Mouse (Mus musculus): ENCODE measurements around the gene Rptor. TPM values are rescaled to one million over a fixed set of nuclear protein-coding genes. Genes with fewer than 3 reads are reported as not detected.

Rptor gene
- polyA plus RNA-seq, 1 experiment from 2014 or later: 7.1 TPM

GRCm38 (mm10) chr11:119847569-119847968 lies 244.9 kb downstream of the Rptor start:
- Histone ChIP-seq H3K27ac (no peak overlapping the region), H3K9ac (ENCODE audit: low read depth, low read length) (no peak overlapping the region), H3K9me3 (replicated peaks; ENCODE audit: low read length) (no peaks in the 10 kb centered on the region), H3K4me3 (replicated peaks; ENCODE audit: low read depth, low read length) (no peak overlapping the region), H3K4me2 (ENCODE audit: low read length) (no peak overlapping the region), H3K36me3 (ENCODE audit: insufficient read depth, low read length) (peaks cover 27% of the 10 kb centered on the region), H3K4me1 (replicated peaks; ENCODE audit: insufficient read depth, low read length) (no peaks in the 10 kb centered on the region), H3K27me3 (ENCODE audit: insufficient read depth, low read length) (no peaks in the 10 kb centered on the region)
- DNase-seq (ENCODE audit: low spot score) (no peak), ATAC-seq (replicated peaks; ENCODE audit: low FRiP score, low read depth) (no peak)
- WGBS: 87% methylated on average over 3 of the region's 3 CpGs
- no peak for TF ChIP-seq CTCF (IDR thresholded peaks at IDR 0.05; ENCODE audit: low read depth)

GRCm38 (mm10) chr11:119848189-119848588 lies 245.5 kb downstream of the Rptor start:
- H3K4me2 ChIP-seq (ENCODE audit: low read length): no peak overlapping the region
- H3K36me3 ChIP-seq (ENCODE audit: insufficient read depth, low read length): peaks cover 28% of the 10 kb centered on the region
- H3K9ac ChIP-seq (ENCODE audit: low read depth, low read length): no peak overlapping the region
- H3K9me3 ChIP-seq (replicated peaks; ENCODE audit: low read length): no peaks in the 10 kb centered on the region
- H3K27me3 ChIP-seq (ENCODE audit: insufficient read depth, low read length): no peaks in the 10 kb centered on the region
- H3K27ac ChIP-seq: no peak overlapping the region
- no peaks in the 10 kb centered on the region for H3K4me1 ChIP-seq (replicated peaks; ENCODE audit: insufficient read depth, low read length)
- ATAC-seq (replicated peaks; ENCODE audit: low FRiP score, low read depth) (no peak), DNase-seq (ENCODE audit: low spot score) (no peak)
- H3K4me3 ChIP-seq (replicated peaks; ENCODE audit: low read depth, low read length): no peak overlapping the region
- no peak for TF ChIP-seq CTCF (IDR thresholded peaks at IDR 0.05; ENCODE audit: low read depth)
- 98% methylated on average over 5 of the region's 5 CpGs for WGBS

- H3K4me3 ChIP-seq (replicated peaks; ENCODE audit: low read depth, low read length): no peak overlapping the region
- WGBS: 63% methylated on average over 7 of the region's 7 CpGs
- no peaks in the 10 kb centered on the region for H3K4me1 ChIP-seq (replicated peaks; ENCODE audit: insufficient read depth, low read length)
- DNase-seq (ENCODE audit: low spot score) (no peak), ATAC-seq (replicated peaks; ENCODE audit: low FRiP score, low read depth) (no peak)
- no peaks in the 10 kb centered on the region for H3K27me3 ChIP-seq (ENCODE audit: insufficient read depth, low read length)
- no peak overlapping the region for H3K27ac ChIP-seq
- no peak overlapping the region for H3K4me2 ChIP-seq (ENCODE audit: low read length)
- H3K9me3 ChIP-seq (replicated peaks; ENCODE audit: low read length): no peaks in the 10 kb centered on the region
- peaks cover 27% of the 10 kb centered on the region for H3K36me3 ChIP-seq (ENCODE audit: insufficient read depth, low read length)
- H3K9ac ChIP-seq (ENCODE audit: low read depth, low read length): no peak overlapping the region
- TF ChIP-seq CTCF (IDR thresholded peaks at IDR 0.05; ENCODE audit: low read depth): no peak
Observed at GRCm38 (mm10) chr11:119855999-119856398, 253.3 kb downstream of the Rptor start.

GRCm38 (mm10) chr11:119862523-119863299 lies 260.0 kb downstream of the Rptor start:
- ATAC-seq (replicated peaks; ENCODE audit: low FRiP score, low read depth) (no peak), DNase-seq (ENCODE audit: low spot score) (peak; percentile 9)
- Histone ChIP-seq H3K27ac (no peak overlapping the region), H3K4me2 (ENCODE audit: low read length) (no peak overlapping the region), H3K9ac (ENCODE audit: low read depth, low read length) (no peak overlapping the region), H3K27me3 (ENCODE audit: insufficient read depth, low read length) (no peaks in the 10 kb centered on the region), H3K36me3 (ENCODE audit: insufficient read depth, low read length) (peaks cover 12% of the 10 kb centered on the region; the same call in 1 of the 2 replicates), H3K4me1 (replicated peaks; ENCODE audit: insufficient read depth, low read length) (no peaks in the 10 kb centered on the region), H3K9me3 (replicated peaks; ENCODE audit: low read length) (no peaks in the 10 kb centered on the region), H3K4me3 (replicated peaks; ENCODE audit: low read depth, low read length) (no peak overlapping the region)
- 68% methylated on average over 8 of the region's 8 CpGs for WGBS
- TF ChIP-seq CTCF (IDR thresholded peaks at IDR 0.05; ENCODE audit: low read depth): no peak

GRCm38 (mm10) chr11:119863421-119863821 lies 260.7 kb downstream of the Rptor start:
- Histone ChIP-seq H3K9ac (ENCODE audit: low read depth, low read length) (0 out of 2 replicates have a peak overlapping the region, but pooled peaks have one; percentile 23), H3K4me1 (replicated peaks; ENCODE audit: insufficient read depth, low read length) (no peaks in the 10 kb centered on the region), H3K4me2 (ENCODE audit: low read length) (no peak overlapping the region), H3K27me3 (ENCODE audit: insufficient read depth, low read length) (no peaks in the 10 kb centered on the region), H3K4me3 (replicated peaks; ENCODE audit: low read depth, low read length) (no peak overlapping the region), H3K36me3 (ENCODE audit: insufficient read depth, low read length) (0 out of 2 replicates have a peak, but pooled peaks cover 10% of the 10 kb centered on the region), H3K9me3 (replicated peaks; ENCODE audit: low read length) (no peaks in the 10 kb centered on the region), H3K27ac (no peak overlapping the region)
- peak; percentile 71; the same call in 1 of the 2 replicates for ATAC-seq (replicated peaks; ENCODE audit: low FRiP score, low read depth)
- no peak for TF ChIP-seq CTCF (IDR thresholded peaks at IDR 0.05; ENCODE audit: low read depth)
- DNase-seq (ENCODE audit: low spot score): peak; percentile 59
- WGBS: 28% methylated on average over 10 of the region's 10 CpGs

- no peaks in the 10 kb centered on the region for H3K9me3 ChIP-seq (replicated peaks; ENCODE audit: low read length)
- H3K36me3 ChIP-seq (ENCODE audit: insufficient read depth, low read length): peaks cover 10% of the 10 kb centered on the region; the same call in 1 of the 2 replicates
- no peaks in the 10 kb centered on the region for H3K27me3 ChIP-seq (ENCODE audit: insufficient read depth, low read length)
- H3K9ac ChIP-seq (ENCODE audit: low read depth, low read length): no peak overlapping the region
- TF ChIP-seq CTCF (IDR thresholded peaks at IDR 0.05; ENCODE audit: low read depth): no peak
- no peak for DNase-seq (ENCODE audit: low spot score)
- no peak overlapping the region for H3K4me2 ChIP-seq (ENCODE audit: low read length)
- no peak for ATAC-seq (replicated peaks; ENCODE audit: low FRiP score, low read depth)
- H3K27ac ChIP-seq: no peak overlapping the region
- WGBS: 85% methylated on average over 6 of the region's 6 CpGs
- no peaks in the 10 kb centered on the region for H3K4me1 ChIP-seq (replicated peaks; ENCODE audit: insufficient read depth, low read length)
- H3K4me3 ChIP-seq (replicated peaks; ENCODE audit: low read depth, low read length): no peak overlapping the region
Observed at GRCm38 (mm10) chr11:119866837-119867236, 264.1 kb downstream of the Rptor start.

All from kidney, postnatal 0 days (tissue).